Mouse (Mus musculus): ENCODE measurements around the gene Olfr796.

The Olfr796 gene

GRCm38 (mm10) chr10:129612470-129612869 is at the start of gene Olfr796:
Gene Olfr796 (minus strand): TSS chr10:129612570.
- DNase-seq (ENCODE audit: low spot score): no peak

DNA sequence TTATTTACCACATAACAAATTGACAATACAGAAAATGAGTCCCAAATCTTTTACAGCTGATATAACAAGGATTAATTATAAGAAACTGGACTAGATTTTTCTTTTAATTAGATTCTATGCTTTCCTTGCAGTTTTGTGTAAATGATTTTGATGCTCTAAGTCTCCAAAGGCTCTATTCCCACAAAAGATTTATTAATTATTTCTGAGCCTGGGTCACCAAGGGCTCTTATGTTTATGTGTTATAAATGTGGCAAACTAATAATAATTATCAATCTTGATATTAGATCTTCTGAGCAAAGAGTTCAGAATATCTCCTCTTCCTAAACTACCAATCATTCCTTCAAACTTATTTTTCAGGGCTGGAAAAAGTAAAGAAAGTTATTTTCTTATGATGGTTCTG is 45.0 kb upstream of the Olfr796 start, which contains the start of gene Olfr800:
Gene Olfr800, plus strand, starts transcription at position 301 of the 400 bp plus-strand sequence.
- no peak for DNase-seq (ENCODE audit: low spot score)

DNA sequence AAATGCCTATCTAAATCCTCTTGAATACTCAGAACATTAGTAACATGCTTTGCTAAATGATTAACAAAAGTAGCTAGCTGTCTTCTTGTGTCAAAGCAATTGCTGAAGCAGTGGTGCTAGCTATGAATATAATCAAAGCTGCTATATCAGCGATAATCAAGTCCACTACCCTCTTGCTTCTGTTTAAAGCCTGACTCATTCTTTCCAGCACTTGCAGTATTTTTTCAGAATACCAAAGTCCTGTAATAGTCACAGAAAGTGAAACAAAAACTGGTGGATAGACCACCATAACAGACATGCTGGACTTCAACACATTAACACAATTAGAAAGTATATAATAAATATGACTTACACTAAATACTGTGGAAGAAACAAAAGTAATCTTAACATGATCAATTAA is 39.4 kb upstream of the Olfr796 start:
- DNase-seq (ENCODE audit: low spot score): no peak

DNA sequence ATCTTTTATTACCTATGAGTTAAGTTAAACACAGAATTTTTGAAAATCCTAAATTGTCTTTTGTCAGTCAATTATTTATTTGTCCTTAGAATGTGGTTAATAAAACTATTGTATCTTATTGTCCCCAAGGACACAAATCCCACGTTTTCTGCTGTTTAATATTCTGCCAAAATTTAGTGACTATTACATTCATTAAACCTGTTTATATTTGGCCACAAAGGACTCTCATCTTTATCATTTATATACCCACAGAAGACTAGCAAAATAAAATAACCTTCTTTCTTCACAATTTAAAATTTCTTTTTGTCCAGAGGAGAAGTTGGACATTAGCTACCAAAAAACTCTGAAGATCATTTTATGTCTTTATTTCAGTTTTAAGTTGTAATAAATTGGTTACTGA is 24.8 kb upstream of the Olfr796 start, which contains the start of gene Olfr799:
Gene Olfr799, plus strand, starts transcription at position 301 of the 400 bp plus-strand sequence.
- DNase-seq (ENCODE audit: low spot score): no peak

DNA sequence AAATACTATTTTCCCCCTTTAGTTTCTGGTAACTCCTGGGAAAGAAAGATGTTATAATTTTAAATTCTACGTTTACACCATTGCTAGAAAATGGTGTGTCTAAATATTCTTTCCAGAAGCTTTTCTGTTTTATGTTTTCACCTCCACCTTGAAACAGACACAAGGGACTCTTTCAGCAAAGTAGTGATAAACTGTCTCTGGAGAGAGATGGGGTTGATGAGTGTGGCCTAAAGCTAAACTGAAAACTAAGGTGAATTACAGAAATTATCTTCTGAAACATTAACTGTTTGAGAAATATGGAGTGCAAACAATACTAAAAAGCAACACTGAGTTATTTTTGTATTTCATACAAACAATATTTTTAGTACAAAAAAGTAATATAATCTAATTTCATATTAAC is 15.5 kb upstream of the Olfr796 start, which contains the start of gene Olfr798:
Gene Olfr798, minus strand, starts transcription at position 101 of the 400 bp plus-strand sequence.
- no peak for DNase-seq (ENCODE audit: low spot score)

DNA sequence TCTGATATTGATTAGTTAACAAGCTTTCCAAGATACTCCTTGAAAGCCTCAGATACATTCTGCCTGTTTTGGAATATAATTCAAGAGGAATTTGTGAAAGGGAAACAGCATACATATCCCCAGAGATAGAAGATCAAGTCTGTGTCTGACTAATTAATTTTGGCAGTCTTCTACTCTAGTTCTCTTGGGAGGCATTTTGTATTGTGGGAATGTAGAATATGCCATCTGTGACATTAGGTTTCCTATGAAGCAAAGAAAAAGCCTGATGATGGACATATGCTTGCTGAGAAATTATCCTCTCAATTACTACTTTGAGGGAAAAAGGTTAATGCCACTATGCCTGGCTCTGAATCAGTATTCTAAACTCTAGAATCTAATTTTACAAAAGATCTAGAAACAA is 10.9 kb upstream of the Olfr796 start:
- no peak for DNase-seq (ENCODE audit: low spot score)

- DNase-seq (ENCODE audit: low spot score): peak; percentile 15
Measured at GRCm38 (mm10) chr10:129621724-129622123, 9.4 kb upstream of the Olfr796 start.

DNA sequence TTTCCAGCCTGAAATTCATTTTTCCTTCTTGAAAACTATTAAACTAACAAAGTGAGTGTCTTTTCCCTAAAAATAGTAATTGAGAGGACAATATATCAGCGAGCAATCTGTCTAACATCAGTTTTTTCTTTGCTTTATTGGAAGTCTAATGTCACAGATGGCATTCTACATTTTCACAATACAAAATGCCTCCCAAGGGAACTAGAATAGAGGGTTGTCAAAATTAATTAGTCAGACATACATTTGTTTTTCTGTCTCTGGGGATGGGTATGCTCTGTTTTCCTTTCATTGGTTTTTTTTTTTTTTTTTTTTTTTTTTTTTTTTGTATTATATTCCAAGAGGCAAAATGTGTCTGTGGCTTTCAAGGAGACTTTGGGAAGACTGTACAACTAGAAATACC is 35.3 kb downstream of the Olfr796 start:
- no peak for DNase-seq (ENCODE audit: low spot score)

DNA sequence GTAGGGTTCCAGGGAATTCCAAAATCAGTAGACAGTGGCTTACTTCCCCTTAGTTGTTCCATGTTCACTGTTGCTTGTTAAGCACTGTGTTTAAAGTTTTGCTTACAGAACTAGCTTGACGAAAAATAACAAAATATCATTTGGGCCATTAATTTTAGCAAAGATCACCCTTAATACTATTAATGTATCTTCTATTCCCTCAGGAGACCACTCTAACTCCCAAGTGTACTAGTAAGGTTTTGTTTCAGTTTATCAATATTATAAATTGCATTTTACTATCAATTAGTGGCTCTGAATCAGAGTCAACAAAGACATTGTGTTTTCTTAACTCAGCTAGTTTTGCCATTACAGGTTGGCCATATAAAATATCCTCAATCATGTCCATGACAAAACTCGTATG is 45.0 kb downstream of the Olfr796 start, which contains the start of gene Olfr794:
Gene Olfr794, plus strand, starts transcription at position 301 of the 400 bp plus-strand sequence.
- DNase-seq (ENCODE audit: low spot score): no peak

Measured in embryo, embryonic 10 days (tissue).